12 mouse cellular contexts compared by ENCODE assay signal in genomic region chr4:49286197-49286492, GRCm38 (mm10).
DNase-seq lines count a peak whose midpoint lies in the region; ATAC-seq and TF ChIP-seq lines count a peak whose summit lies in the region.
"Had no signal": no experiment of that assay in that cellular context is flagged by ENCODE, and none has a peak within 500 bp of the region (broad histone marks: within the 10 kb centered on the region; RNA-seq: fewer than 3 reads in every experiment).

No protein-coding gene starts in this region.

- H3K4me2 ChIP-seq in heart, postnatal 0 days (ENCODE audit: low read depth, low read length), result no peak overlapping the region
- H3K4me2 ChIP-seq in midbrain, embryonic 13.5 days (replicated peaks), result no peak overlapping the region
- H3K4me2 ChIP-seq in midbrain, embryonic 11.5 days, result no peak overlapping the region
- peak overlapping the region; percentile 34; the same call in 1 of the 2 replicates for H3K4me2 ChIP-seq in hindbrain, postnatal 0 days (ENCODE audit: low read depth, low read length)
- H3K4me2 ChIP-seq in stomach, embryonic 15.5 days, result no peak overlapping the region
- H3K4me2 ChIP-seq: intestine, embryonic 15.5 days; liver, embryonic 15.5 days had no signal

- intact Hi-C loops in heart, adult 2 months (cut with DNase I), result no loop called here

- no peaks in the 10 kb centered on the region for H3K4me1 ChIP-seq in heart, postnatal 0 days (ENCODE audit: control insufficient read depth, insufficient read depth)
- H3K4me1 ChIP-seq in heart, adult 2 months (ENCODE audit: control insufficient read depth, insufficient read depth, low read length), result 0 out of 2 replicates have a peak, but pooled peaks cover 1% of the 10 kb centered on the region
- peaks cover 15% of the 10 kb centered on the region for H3K4me1 ChIP-seq in midbrain, embryonic 13.5 days (replicated peaks)
- H3K4me1 ChIP-seq in midbrain, embryonic 11.5 days (ENCODE audit: control insufficient read depth, insufficient read depth, low read length), result 0 out of 2 replicates have a peak, but pooled peaks cover 2% of the 10 kb centered on the region
- 0 out of 2 replicates have a peak, but pooled peaks cover 6% of the 10 kb centered on the region for H3K4me1 ChIP-seq in hindbrain, postnatal 0 days (ENCODE audit: insufficient read depth, low read length)
- no peaks in the 10 kb centered on the region for H3K4me1 ChIP-seq in stomach, embryonic 15.5 days
- H3K4me1 ChIP-seq: intestine, embryonic 15.5 days; liver, embryonic 15.5 days had no signal

- peaks cover 5% of the 10 kb centered on the region; the same call in 1 of the 2 replicates for H3K9me3 ChIP-seq in heart, postnatal 0 days (replicated peaks; ENCODE audit: control insufficient read depth, low read length)
- H3K9me3 ChIP-seq in midbrain, embryonic 13.5 days, result no peaks in the 10 kb centered on the region
- H3K9me3 ChIP-seq in midbrain, embryonic 11.5 days (ENCODE audit: control insufficient read depth, low read length), result no peaks in the 10 kb centered on the region
- 0 out of 2 replicates have a peak, but pooled peaks cover 2% of the 10 kb centered on the region for H3K9me3 ChIP-seq in hindbrain, postnatal 0 days (ENCODE audit: low read length)
- H3K9me3 ChIP-seq in stomach, embryonic 15.5 days, result no peaks in the 10 kb centered on the region
- H3K9me3 ChIP-seq: intestine, embryonic 15.5 days; liver, embryonic 15.5 days had no signal

- ATAC-seq in heart, postnatal 0 days (ENCODE audit: insufficient read depth, low read depth), result 0 out of 2 replicates have a peak, but pooled peaks have one; percentile 20
- ATAC-seq in midbrain, embryonic 13.5 days, result peak; percentile 60; the same call in 1 of the 2 replicates
- ATAC-seq in midbrain, embryonic 11.5 days (ENCODE audit: low FRiP score), result no peak
- ATAC-seq in hindbrain, postnatal 0 days, result peak; percentile 73; the same call in 1 of the 2 replicates
- peak; percentile 22; the same call in 1 of the 2 replicates for ATAC-seq in stomach, embryonic 15.5 days (ENCODE audit: insufficient read depth, low FRiP score, low read depth)
- ATAC-seq: activated CD4-positive, CD25-positive, alpha-beta regulatory T cell, adult 4 months; intestine, embryonic 15.5 days had no signal

- H3K79me2 ChIP-seq in heart, adult 2 months (replicated peaks; ENCODE audit: control insufficient read depth, insufficient read depth, low read length), result no peaks in the 10 kb centered on the region

- TF ChIP-seq CTCF in heart, postnatal 0 days (IDR thresholded peaks at IDR 0.05; ENCODE audit: low read depth), result no peak
- no peak for TF ChIP-seq CTCF in heart, adult 2 months (IDR thresholded peaks at IDR 0.05)
- TF ChIP-seq CTCF in hindbrain, postnatal 0 days (IDR thresholded peaks at IDR 0.05; ENCODE audit: low read depth), result no peak

- H3K27me3 ChIP-seq in heart, postnatal 0 days (ENCODE audit: control insufficient read depth, insufficient read depth, low read length), result no peaks in the 10 kb centered on the region
- H3K27me3 ChIP-seq in heart, adult 2 months (ENCODE audit: control insufficient read depth, insufficient read depth, low read length), result no peaks in the 10 kb centered on the region
- no peaks in the 10 kb centered on the region for H3K27me3 ChIP-seq in midbrain, embryonic 13.5 days
- H3K27me3 ChIP-seq in midbrain, embryonic 11.5 days (ENCODE audit: control insufficient read depth, insufficient read depth, low read length), result no peaks in the 10 kb centered on the region
- H3K27me3 ChIP-seq in hindbrain, postnatal 0 days (ENCODE audit: insufficient read depth, low read length), result no peaks in the 10 kb centered on the region
- H3K27me3 ChIP-seq in stomach, embryonic 15.5 days (replicated peaks), result no peaks in the 10 kb centered on the region
- H3K27me3 ChIP-seq: intestine, embryonic 15.5 days; liver, embryonic 15.5 days had no signal

- no peak for DNase-seq in heart, postnatal 0 days (ENCODE audit: low spot score)
- DNase-seq in heart, adult 2 months, result no peak
- DNase-seq in midbrain, embryonic 11.5 days (ENCODE audit: low spot score, missing footprints), result no peak
- DNase-seq in hindbrain, postnatal 0 days (ENCODE audit: low spot score), result peak; percentile 42
- no peak for DNase-seq in yolk sac, embryonic 10.5 days (ENCODE audit: low spot score)
- DNase-seq: cerebellum, adult 9-11 months; thymus, adult 2 months had no signal

- no peak overlapping the region for H3K4me3 ChIP-seq in heart, postnatal 0 days (ENCODE audit: low read depth, low read length)
- no peak overlapping the region for H3K4me3 ChIP-seq in heart, adult 2 months
- H3K4me3 ChIP-seq in midbrain, embryonic 13.5 days (replicated peaks), result no peak overlapping the region
- no peak overlapping the region for H3K4me3 ChIP-seq in midbrain, embryonic 11.5 days (ENCODE audit: low read depth, low read length)
- H3K4me3 ChIP-seq in hindbrain, postnatal 0 days (ENCODE audit: low read length), result no peak overlapping the region
- H3K4me3 ChIP-seq in stomach, embryonic 15.5 days (replicated peaks), result no peak overlapping the region
- H3K4me3 ChIP-seq: intestine, embryonic 15.5 days; liver, embryonic 15.5 days had no signal

- TF ChIP-seq EP300 in heart, postnatal 0 days (IDR thresholded peaks at IDR 0.05; ENCODE audit: low read depth), result no peak
- TF ChIP-seq EP300 in heart, adult 2 months (IDR thresholded peaks at IDR 0.05; ENCODE audit: insufficient read depth, low read depth, low read length), result no peak

- H3K27ac ChIP-seq in heart, postnatal 0 days (ENCODE audit: low read depth), result no peak overlapping the region
- H3K27ac ChIP-seq in heart, adult 2 months, result no peak overlapping the region
- H3K27ac ChIP-seq in midbrain, embryonic 13.5 days, result peak overlapping the region; percentile 71
- H3K27ac ChIP-seq in midbrain, embryonic 11.5 days (ENCODE audit: low read depth, low read length), result no peak overlapping the region
- peak overlapping the region; percentile 68; the same call in 1 of the 2 replicates for H3K27ac ChIP-seq in hindbrain, postnatal 0 days
- H3K27ac ChIP-seq in stomach, embryonic 15.5 days, result 0 out of 2 replicates have a peak overlapping the region, but pooled peaks have one; percentile 32
- H3K27ac ChIP-seq: intestine, embryonic 15.5 days; liver, embryonic 15.5 days had no signal

- H3K36me3 ChIP-seq in heart, postnatal 0 days (replicated peaks; ENCODE audit: control insufficient read depth, insufficient read depth, low read length), result no peaks in the 10 kb centered on the region
- H3K36me3 ChIP-seq in heart, adult 2 months (ENCODE audit: control insufficient read depth, insufficient read depth, low read length), result no peaks in the 10 kb centered on the region
- H3K36me3 ChIP-seq in midbrain, embryonic 13.5 days, result no peaks in the 10 kb centered on the region
- no peaks in the 10 kb centered on the region for H3K36me3 ChIP-seq in midbrain, embryonic 11.5 days (ENCODE audit: control insufficient read depth, insufficient read depth, low read length)
- H3K36me3 ChIP-seq in hindbrain, postnatal 0 days (ENCODE audit: insufficient read depth, low read length), result no peaks in the 10 kb centered on the region
- no peaks in the 10 kb centered on the region for H3K36me3 ChIP-seq in stomach, embryonic 15.5 days
- H3K36me3 ChIP-seq: intestine, embryonic 15.5 days; liver, embryonic 15.5 days had no signal

- no peak for TF ChIP-seq POLR2A in heart, adult 2 months (IDR thresholded peaks at IDR 0.05; ENCODE audit: insufficient read depth, low read depth, low read length)

- H3K9ac ChIP-seq in heart, postnatal 0 days (replicated peaks; ENCODE audit: low read depth, low read length), result no peak overlapping the region
- no peak overlapping the region for H3K9ac ChIP-seq in heart, adult 2 months (ENCODE audit: low read depth, low read length)
- no peak overlapping the region for H3K9ac ChIP-seq in midbrain, embryonic 13.5 days (replicated peaks)
- no peak overlapping the region for H3K9ac ChIP-seq in midbrain, embryonic 11.5 days (ENCODE audit: low read length)
- H3K9ac ChIP-seq in hindbrain, postnatal 0 days (replicated peaks; ENCODE audit: low read length), result no peak overlapping the region
- H3K9ac ChIP-seq in stomach, embryonic 15.5 days, result no peak overlapping the region
- H3K9ac ChIP-seq: intestine, embryonic 15.5 days; liver, embryonic 15.5 days had no signal

- WGBS in heart, postnatal 0 days, result 67% methylated on average over 4 of the region's 4 CpGs
- WGBS in heart, adult 2 months, result 42% methylated on average over 4 of the region's 4 CpGs
- 70% methylated on average over 4 of the region's 4 CpGs for WGBS in midbrain, embryonic 13.5 days
- WGBS in midbrain, embryonic 11.5 days, result 81% methylated on average over 4 of the region's 4 CpGs
- 45% methylated on average over 4 of the region's 4 CpGs for WGBS in hindbrain, postnatal 0 days
- 64% methylated on average over 4 of the region's 4 CpGs for WGBS in stomach, embryonic 15.5 days

Comparison
In these comparisons a context has a peak if more than half of its experiments do, and no peak if none do; other contexts are left out.
1. H3K27ac ChIP-seq: peak in midbrain, embryonic 13.5 days (single experiment), hindbrain, postnatal 0 days (single experiment) and stomach, embryonic 15.5 days (single experiment); none in heart, postnatal 0 days (single experiment), heart, adult 2 months (single experiment) and midbrain, embryonic 11.5 days (single experiment).